Mouse (Mus musculus) lung, adult 2 months (tissue): ENCODE measurements around the gene Lgals9. TPM values are rescaled to one million over a fixed set of nuclear protein-coding genes. Genes with fewer than 3 reads are reported as not detected.

Experiments used
- DNase-seq: peaks from one replicate; pipeline ENCODE4 v3.0.0; 2022
- H3K4me1 ChIP-seq: fragments of 200-500 bp; 2 replicates; pipeline ENCODE4 v1.6.1; 2011; ENCODE audit warnings: low read length; ENCODE audit not compliant: control insufficient read depth, insufficient read depth
- H3K4me3 ChIP-seq: fragments of 200-500 bp; replicated peaks from 2 replicates; pipeline ENCODE3; 2011; ENCODE audit warnings: low read depth, mild to moderate bottlenecking, control low read depth, low read length; ENCODE audit errors: extremely low read depth
- CTCF ChIP-seq: fragments of 200-500 bp; IDR thresholded peaks from 2 replicates; pipeline ENCODE4 v1.5.1; 2011; ENCODE audit warnings: mild to moderate bottlenecking, low read length, control low read depth; ENCODE audit not compliant: insufficient read depth
- POLR2A ChIP-seq: fragments of 200-500 bp; IDR thresholded peaks from 2 replicates; pipeline ENCODE4 v1.6.1; 2011; ENCODE audit warnings: low read depth, mild to moderate bottlenecking, control low read depth, low read length, borderline replicate concordance; ENCODE audit errors: extremely low read depth
- WGBS: fragments of 180-500 bp; shearing (Covaris S2); methylation state at CpG from one replicate; pipeline ENCODE4 v1.1.7; 2018; 5-methylcytosine and 5-hydroxymethylcytosine counted together
- polyA plus RNA-seq: library from polyadenylated mRNA; depleted of rRNA; stranded (reverse); fragments of >200 nt; gene quantifications from 2 replicates; pipeline ENCODE4 v1.2.3, GENCODE M21; 2012

The Lgals9 gene
- polyA plus RNA-seq, 1 experiment: 204 TPM

DNA sequence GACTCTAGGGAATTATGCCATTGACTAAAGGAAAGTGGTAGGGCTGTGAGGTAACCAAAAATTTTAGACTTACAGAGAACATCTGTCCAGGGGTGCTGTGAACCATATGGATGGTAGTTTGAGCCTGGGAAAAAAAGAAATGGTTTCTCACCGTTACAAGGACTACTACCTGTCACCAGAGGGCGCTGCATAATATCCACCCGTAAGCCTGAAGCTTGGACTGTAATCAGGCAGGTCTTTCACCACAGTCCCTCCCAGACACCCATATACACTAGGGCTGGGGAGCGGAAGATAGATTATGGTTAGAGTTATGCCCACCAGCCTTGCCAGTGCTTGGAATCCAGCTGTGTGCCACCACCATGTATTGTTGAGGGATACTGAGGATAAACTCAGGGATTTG, 17.4 kb downstream of the Lgals9 start:
- no peak overlapping the region for H3K4me3 ChIP-seq
- H3K4me1 ChIP-seq: peaks cover 3% of the 10 kb centered on the region
- DNase-seq: no peak
- 23% methylated on average over 4 of the region's 4 CpGs for WGBS
- TF ChIP-seq POLR2A: no peak
- TF ChIP-seq CTCF: peak; percentile 46

DNA sequence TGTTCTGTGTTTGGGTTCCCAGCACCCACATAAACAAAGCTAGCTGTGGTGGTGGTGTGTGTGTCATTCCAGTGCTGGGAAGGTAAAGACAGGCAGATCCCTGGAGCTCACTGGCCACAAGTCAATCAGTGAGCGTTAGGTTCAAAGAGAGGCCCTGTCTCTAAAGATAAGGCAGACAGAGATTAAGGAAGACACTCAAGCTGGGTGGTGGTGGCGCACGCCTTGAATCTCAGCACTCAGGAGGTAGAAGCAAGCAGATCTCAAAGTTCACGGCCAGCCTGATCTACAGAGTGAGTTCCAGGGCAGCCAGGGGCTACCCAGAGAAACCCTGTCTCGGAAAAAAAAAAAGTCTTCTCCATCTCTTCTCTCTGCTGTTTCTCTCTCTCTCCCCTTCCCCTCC, 23.5 kb downstream of the Lgals9 start:
- TF ChIP-seq POLR2A (no peak), CTCF (no peak)
- WGBS: 62% methylated on average over 5 of the region's 5 CpGs

DNA sequence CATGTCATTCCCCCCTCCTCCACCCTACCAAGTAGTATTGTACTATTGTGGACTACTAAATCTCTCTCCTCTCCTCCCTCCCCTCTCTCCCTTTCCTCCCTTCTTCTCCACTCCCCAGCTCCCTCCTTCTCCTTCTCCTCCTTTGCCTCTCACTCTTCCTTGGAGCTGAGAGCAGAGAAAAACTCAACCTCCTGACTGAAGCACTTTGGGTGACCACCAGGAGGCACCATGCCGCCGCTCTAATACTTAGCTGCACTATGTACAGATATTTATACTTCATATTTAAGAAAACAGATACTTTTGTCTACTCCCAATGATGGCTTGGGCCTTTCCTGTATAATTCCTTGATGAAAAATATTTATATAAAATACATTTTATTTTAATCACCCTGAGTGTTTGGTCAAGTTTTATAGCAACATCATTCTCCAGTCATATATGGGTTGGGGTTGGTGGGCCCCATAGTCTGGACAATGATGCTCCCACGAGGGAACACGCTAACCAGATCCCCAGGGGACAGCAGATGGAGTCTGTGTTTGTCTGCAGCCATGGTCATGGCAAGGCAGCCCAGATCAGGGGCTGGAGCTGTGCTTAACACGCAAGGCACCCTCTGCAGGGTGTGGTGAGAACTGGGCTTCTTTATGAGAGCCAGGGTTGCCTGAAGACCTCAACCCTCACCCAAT, 24.8 kb downstream of the Lgals9 start:
- Histone ChIP-seq H3K4me1 (no peaks in the 10 kb centered on the region), H3K4me3 (no peak overlapping the region)
- DNase-seq: peak; percentile 12
- 62% methylated on average over 5 of the region's 5 CpGs for WGBS
- peak; percentile 55 for TF ChIP-seq CTCF
- no peak for TF ChIP-seq POLR2A

More for the DNA sequence above, 23.5 kb downstream of the Lgals9 start:
- Histone ChIP-seq H3K4me3 (no peak overlapping the region), H3K4me1 (no peaks in the 10 kb centered on the region)
- no peak for DNase-seq

DNA sequence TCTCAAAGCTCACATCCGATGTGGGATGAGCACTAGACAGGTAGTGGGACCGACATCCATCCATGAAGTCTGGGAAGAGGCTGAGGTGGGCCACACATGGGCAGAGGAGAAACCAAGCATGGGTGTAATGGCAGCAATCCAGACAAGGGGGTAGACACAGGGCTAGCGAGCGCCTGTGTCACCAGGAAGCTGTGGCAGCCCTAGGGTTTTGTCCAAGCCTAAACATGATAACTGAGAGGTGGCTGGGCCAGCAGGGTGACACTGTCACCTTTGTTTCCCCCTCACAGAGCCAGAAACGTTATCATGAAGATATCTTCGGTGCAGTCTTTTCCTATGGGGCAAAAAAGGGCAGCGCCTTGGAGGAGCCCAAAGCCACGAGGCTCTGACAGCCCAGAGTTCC, 25.4 kb downstream of the Lgals9 start:
- no peak for DNase-seq
- WGBS: 62% methylated on average over 8 of the region's 8 CpGs
- H3K4me3 ChIP-seq: no peak overlapping the region
- TF ChIP-seq CTCF: no peak
- no peak for TF ChIP-seq POLR2A
- H3K4me1 ChIP-seq: no peaks in the 10 kb centered on the region

DNA sequence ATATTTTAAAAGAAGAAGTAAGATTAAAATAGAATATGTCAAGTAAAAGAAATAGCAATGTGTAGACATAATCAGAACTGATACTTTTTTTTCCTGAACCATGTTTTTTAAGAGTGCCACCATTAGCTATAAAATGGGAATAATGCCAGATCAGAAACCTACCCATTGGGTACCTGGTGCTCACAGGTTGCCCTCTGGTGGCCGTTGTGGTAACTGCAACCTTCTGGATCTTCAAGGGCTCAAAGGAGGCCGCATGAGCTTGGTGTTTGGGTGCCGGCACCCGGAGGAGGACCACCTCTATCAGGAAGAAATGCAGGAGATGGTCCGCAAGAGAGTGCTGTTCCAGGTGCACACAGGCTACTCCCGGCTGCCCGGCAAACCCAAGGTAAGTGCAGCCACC, 28.5 kb downstream of the Lgals9 start:
- H3K4me1 ChIP-seq: no peaks in the 10 kb centered on the region

DNA sequence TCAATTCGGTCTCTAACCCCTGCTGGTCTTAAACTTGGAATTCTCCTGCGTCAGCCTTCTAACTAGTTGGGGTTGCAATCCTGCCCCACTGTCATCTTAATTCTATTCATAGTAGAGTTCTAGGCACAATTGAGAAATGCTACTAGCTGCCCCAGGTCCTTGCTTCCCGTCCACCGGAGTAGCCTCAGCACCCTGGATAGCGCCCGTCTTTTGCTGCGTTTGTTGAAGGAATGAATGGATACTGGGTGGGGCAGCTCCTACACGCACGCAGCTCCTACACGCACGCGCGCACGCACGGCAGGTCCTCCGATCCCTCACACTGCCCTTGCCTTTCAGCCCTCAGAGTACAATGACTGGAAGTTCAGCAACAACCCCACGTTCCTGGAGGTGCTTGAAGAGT, 32.3 kb downstream of the Lgals9 start:
- 15% methylated on average over 17 of the region's 17 CpGs for WGBS
- no peak overlapping the region for H3K4me3 ChIP-seq
- TF ChIP-seq CTCF (no peak), POLR2A (no peak)
- H3K4me1 ChIP-seq: no peaks in the 10 kb centered on the region
- no peak for DNase-seq

More for the DNA sequence above, 28.5 kb downstream of the Lgals9 start:
- H3K4me3 ChIP-seq: no peak overlapping the region
- TF ChIP-seq POLR2A (no peak), CTCF (peak; percentile 86)
- WGBS: 9% methylated on average over 7 of the region's 7 CpGs
- DNase-seq: peak; percentile 77

DNA sequence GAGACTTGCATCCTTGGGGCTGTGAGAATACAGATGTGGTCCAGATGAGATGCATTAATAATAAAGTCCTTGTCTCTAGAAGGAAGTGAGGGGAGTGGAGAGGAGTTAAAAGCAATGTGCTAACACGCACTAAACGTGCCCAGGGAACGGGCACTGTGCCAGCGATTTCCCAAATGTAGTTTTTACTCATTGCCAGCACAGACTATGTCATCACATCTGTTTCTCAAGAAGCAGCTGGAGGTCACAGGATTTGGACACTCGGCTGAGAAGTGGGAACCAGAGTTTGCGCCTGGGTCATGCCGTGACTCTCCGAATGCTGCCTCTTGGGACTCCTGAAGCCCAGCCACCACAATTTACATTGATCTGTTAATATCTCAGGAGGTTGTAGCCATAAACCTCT, 34.4 kb downstream of the Lgals9 start:
- 53% methylated on average over 8 of the region's 8 CpGs for WGBS
- no peak for TF ChIP-seq POLR2A
- no peak for TF ChIP-seq CTCF
- DNase-seq: no peak
- Histone ChIP-seq H3K4me3 (no peak overlapping the region), H3K4me1 (no peaks in the 10 kb centered on the region)

DNA sequence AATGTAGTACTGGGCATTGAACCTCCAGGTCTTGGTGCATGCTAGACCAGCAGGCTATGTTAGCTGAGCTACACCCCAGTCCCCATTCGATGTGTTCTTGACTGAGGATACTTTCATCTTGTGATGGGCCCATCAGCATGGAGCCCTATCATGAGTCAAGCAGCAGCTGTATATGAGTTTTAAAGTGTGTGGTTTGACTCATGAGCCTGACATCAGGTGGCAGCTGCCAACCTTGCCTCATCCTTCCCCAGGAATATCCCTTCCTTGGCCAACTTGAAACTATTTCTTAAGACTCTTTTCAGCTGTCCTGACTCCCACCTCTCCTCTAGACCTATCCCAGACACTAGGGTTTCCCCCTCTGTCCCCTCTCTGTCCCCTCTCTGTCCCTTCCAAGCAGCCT, 41.7 kb downstream of the Lgals9 start:
- TF ChIP-seq CTCF (no peak), POLR2A (no peak)
- DNase-seq: no peak
- Histone ChIP-seq H3K4me3 (no peak overlapping the region), H3K4me1 (no peaks in the 10 kb centered on the region)
- 83% methylated on average over 1 of the region's 1 CpGs for WGBS

DNA sequence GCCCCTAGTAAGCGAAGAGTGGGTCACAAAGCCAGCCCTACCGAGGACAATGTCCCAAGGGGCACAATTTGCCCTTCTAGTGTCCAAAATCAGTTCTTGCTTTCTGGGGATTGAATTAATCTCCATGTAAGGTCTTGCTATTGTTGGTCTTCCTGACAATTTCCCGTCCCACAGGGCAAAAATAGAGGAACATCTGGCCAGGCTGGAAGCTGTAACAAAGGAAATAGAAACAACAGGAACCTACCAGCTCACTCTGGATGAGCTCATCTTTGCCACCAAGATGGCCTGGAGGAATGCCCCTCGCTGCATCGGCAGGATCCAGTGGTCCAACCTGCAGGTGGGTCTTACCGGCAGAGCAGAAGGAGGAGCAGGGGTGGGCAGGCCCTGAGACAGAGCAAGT, 49.6 kb downstream of the Lgals9 start:
- H3K4me3 ChIP-seq: no peak overlapping the region
- DNase-seq: no peak
- H3K4me1 ChIP-seq: peaks cover 6% of the 10 kb centered on the region; the same call in 1 of the 2 replicates
- WGBS: 61% methylated on average over 6 of the region's 6 CpGs
- no peak for TF ChIP-seq CTCF
- no peak for TF ChIP-seq POLR2A

DNA sequence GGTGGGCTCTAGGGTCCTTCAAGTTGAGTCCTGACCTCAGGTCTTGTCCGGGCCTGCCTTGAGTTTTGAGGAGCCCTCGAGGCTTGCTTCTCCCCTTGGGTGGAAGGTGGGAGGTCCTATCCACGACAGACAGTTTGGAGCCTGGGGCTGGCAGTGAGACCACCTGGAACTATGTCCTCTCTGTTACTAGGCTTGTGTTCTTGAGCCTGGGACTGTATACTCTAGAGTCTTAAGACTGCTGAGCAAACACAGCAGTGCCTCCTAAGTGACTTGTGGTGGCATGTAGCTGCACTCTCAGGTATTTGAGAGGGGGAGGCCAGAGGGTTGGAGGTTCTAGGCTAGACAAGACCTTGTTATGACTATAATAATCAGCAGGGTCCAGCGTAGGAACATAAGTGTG, 50.0 kb downstream of the Lgals9 start:
- no peak for DNase-seq

More for the DNA sequence above, 50.0 kb downstream of the Lgals9 start:
- TF ChIP-seq POLR2A: no peak
- TF ChIP-seq CTCF: no peak
- Histone ChIP-seq H3K4me3 (no peak overlapping the region), H3K4me1 (peaks cover 6% of the 10 kb centered on the region; the same call in 1 of the 2 replicates)
- WGBS: 54% methylated on average over 4 of the region's 4 CpGs
